ENCODE assay signal across 7 mouse cellular contexts in the genomic region with DNA sequence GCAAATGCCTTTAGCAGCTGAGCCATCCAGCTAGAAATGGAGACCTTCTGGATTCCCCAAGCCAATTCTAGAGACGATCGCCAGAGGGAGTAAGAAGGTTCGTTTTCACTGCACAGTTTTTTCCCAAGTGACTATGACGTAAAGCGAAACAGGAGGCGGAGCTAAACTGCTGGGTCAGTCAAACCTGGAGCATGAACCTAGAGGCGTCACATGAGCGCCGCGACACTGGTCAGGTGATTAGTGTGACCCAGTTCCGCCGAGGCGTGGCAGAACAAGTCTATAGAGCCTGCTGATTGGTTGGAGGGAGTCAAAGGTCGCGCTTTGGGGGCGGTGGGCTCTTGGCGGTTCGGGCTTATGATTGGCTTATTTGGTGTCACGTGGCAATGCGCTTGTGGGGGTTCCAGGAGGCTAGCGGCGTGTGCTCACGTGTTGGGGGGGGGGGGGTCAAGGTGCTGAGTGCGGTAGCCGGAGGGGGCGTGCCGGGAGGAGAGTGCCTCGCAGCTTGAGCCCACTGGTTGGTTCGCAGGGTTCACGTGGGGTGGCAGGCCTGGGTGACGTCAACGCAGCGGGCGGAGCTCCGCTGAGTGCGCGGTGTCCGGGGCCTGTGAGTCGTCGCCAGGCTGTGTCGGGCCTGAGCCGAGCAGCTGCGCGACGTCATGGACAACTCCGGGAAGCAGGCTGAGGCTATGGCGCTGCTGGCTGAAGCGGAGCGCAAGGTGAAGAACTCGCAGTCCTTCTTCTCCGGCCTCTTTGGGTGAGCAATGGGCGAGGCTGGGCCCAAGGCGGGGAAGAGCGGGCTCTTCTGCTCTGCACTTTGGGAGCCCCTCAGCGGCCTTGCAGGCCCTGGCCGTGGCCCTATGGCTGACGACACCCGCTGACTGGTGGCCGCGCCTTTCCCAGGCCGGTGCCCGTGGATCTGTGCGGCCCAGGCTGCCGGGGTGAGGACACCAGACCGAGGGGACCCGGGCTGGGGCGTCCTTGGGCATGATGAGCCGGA. TPM values are rescaled to one million over a fixed set of nuclear protein-coding genes. Genes with fewer than 3 reads are reported as not detected.
DNase-seq lines count a peak whose midpoint lies in the region; ATAC-seq lines count a peak whose summit lies in the region.

A gene (plus strand): TSS at position 438 of the 997 bp plus-strand sequence.

- H3K4me2 ChIP-seq in intestine, embryonic 16.5 days (ENCODE audit: low read depth, low read length): peak within 1 kb of the TSS; percentile 93
- peak within 1 kb of the TSS; percentile 72 for H3K4me2 ChIP-seq in midbrain, embryonic 11.5 days

- intact Hi-C loops in left cerebral cortex, postnatal 36 days (cut with DNase I): loop anchor here (2.0 to 5.0 kb wide), 3 partner anchors 20 to 46 kb away; a partner anchor contains a TSS

- H3K9ac ChIP-seq in intestine, embryonic 16.5 days (ENCODE audit: low read depth, low read length): peak within 1 kb of the TSS; percentile 99
- peak within 1 kb of the TSS; percentile 88 for H3K9ac ChIP-seq in midbrain, embryonic 11.5 days (ENCODE audit: low read length)

- peak within 1 kb of the TSS; percentile 92 for H3K27ac ChIP-seq in intestine, embryonic 16.5 days (ENCODE audit: low read length)
- peak within 1 kb of the TSS; percentile 62 for H3K27ac ChIP-seq in midbrain, embryonic 11.5 days (ENCODE audit: low read depth, low read length)

- DNase-seq in adrenal gland, adult 8-10 months: peak; percentile 100
- DNase-seq in embryo, embryonic 9.5 days (ENCODE audit: extremely low spot score): peak; percentile 98
- peak; percentile 93 to 98 for DNase-seq in gastrocnemius, postnatal 4 days (ENCODE audit: low spot score in 2 of 2)
- peak; percentile 98 to 99 for DNase-seq in left cerebral cortex, postnatal 36 days (ENCODE audit: low spot score in 2 of 2)
- DNase-seq in midbrain, embryonic 11.5 days (ENCODE audit: low spot score, missing footprints): peak; percentile 99
- DNase-seq in skeletal muscle tissue, adult 2 months (ENCODE audit: low read depth, low spot score): peak; percentile 100

- ATAC-seq in intestine, embryonic 16.5 days: peak; percentile 99
- ATAC-seq in midbrain, embryonic 11.5 days (ENCODE audit: low FRiP score): peak; percentile 99

- WGBS in intestine, embryonic 16.5 days: under 1% methylated on average over 67 of the region's 68 CpGs
- whole genome bisulfite sequencing in midbrain, embryonic 11.5 days: under 1% methylated on average over 68 of the region's 68 CpGs

- H3K9me3 ChIP-seq in intestine, embryonic 16.5 days (ENCODE audit: control insufficient read depth, low read length): no peaks in the 10 kb centered on the region
- H3K9me3 ChIP-seq in midbrain, embryonic 11.5 days (ENCODE audit: control insufficient read depth, low read length): no peaks in the 10 kb centered on the region

- peak within 1 kb of the TSS; percentile 97 for H3K4me3 ChIP-seq in intestine, embryonic 16.5 days (ENCODE audit: low read length)
- H3K4me3 ChIP-seq in midbrain, embryonic 11.5 days (ENCODE audit: low read depth, low read length): peak within 1 kb of the TSS; percentile 95

- H3K27me3 ChIP-seq in intestine, embryonic 16.5 days (replicated peaks; ENCODE audit: control insufficient read depth, insufficient read depth, low read length): no peaks in the 10 kb centered on the region
- no peaks in the 10 kb centered on the region for H3K27me3 ChIP-seq in midbrain, embryonic 11.5 days (ENCODE audit: control insufficient read depth, insufficient read depth, low read length)

- peaks cover 24% of the 10 kb centered on the region for H3K4me1 ChIP-seq in intestine, embryonic 16.5 days (ENCODE audit: control insufficient read depth, insufficient read depth, low read length)
- peaks cover 12% of the 10 kb centered on the region for H3K4me1 ChIP-seq in midbrain, embryonic 11.5 days (ENCODE audit: control insufficient read depth, insufficient read depth, low read length)

- H3K36me3 ChIP-seq in intestine, embryonic 16.5 days (ENCODE audit: control insufficient read depth, insufficient read depth, low read length): peaks cover 3% of the 10 kb centered on the region; the same call in 1 of the 2 replicates
- H3K36me3 ChIP-seq in midbrain, embryonic 11.5 days (ENCODE audit: control insufficient read depth, insufficient read depth, low read length): no peaks in the 10 kb centered on the region

RNA-seq across cellular contexts. Expression of the gene that starts here (rescaled TPM):
- total RNA-seq in adrenal gland, adult 8-10 months (2022): 100 to 1,000 TPM; 175 to 194 (median 175) TPM
- 100 to 1,000 TPM; 141 to 153 TPM for total RNA-seq in gastrocnemius, postnatal 4 days (2021)
- polyA plus RNA-seq in intestine, embryonic 16.5 days (2015; fragmentation: Nextera tagmentation; extraction: Ambion mirVana): 211 and 233 TPM in 2 replicates
- 100 to 1,000 TPM; 269 to 307 TPM for total RNA-seq in left cerebral cortex, postnatal 36 days (2021)
- polyA plus RNA-seq in midbrain, embryonic 11.5 days (2014; fragmentation: Nextera tagmentation; extraction: Ambion mirVana): 162 and 165 TPM in 2 replicates

Comparison
In these comparisons a context has a peak if more than half of its experiments do, and no peak if none do; other contexts are left out.
1. Peak in every context shown above with its lines: DNase-seq, ATAC-seq, H3K4me3 ChIP-seq and H3K27ac ChIP-seq.